Mouse (Mus musculus): Measurements from ENCODE around the gene Fhad1.

DNA sequence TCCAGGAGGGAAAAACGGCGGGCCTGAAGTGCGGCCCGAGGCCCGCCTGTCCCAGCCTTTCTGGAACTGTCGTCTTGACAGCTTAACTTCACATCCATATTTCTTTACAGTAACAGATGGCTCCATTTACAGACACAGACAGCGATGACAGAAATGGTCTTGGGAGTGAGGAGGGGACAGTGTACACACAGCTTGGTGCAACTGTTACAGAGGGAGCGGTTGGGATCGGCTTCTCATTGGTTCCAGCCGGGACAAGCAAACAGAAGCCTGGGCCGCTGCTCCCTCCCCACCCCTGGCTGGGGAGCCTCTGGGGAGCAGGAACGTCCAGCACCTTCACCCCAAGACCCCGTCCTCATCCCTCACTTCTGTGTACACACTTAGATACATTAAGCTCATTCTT is 65.4 kb downstream of the Fhad1 start:
- no peak for TF ChIP-seq CTCF (IDR thresholded peaks at IDR 0.05; ENCODE audit: low read depth, low read length)
- TF ChIP-seq POLR2A (IDR thresholded peaks at IDR 0.05; ENCODE audit: borderline replicate concordance, low read depth, low read length): no peak

Data from bone marrow macrophage, adult 2 months (primary cell).